Mouse (Mus musculus) stomach, postnatal 0 days (tissue): Measurements from ENCODE around the gene Adam22.

Source experiments
- CTCF ChIP-seq: IDR thresholded peaks from 2 replicates; pipeline ENCODE4 v1.5.1; 2016; ENCODE audit warnings: antibody characterized with exemption, low read depth, mild to moderate bottlenecking, moderate library complexity
- EP300 ChIP-seq: optimal IDR thresholded peaks from 2 replicates; pipeline ENCODE3; 2016; ENCODE audit warnings: antibody characterized with exemption

GRCm38 (mm10) chr5:8374297-8374906 is 6.4 kb upstream of the Adam22 start:
- TF ChIP-seq CTCF (no peak), EP300 (no peak)
